Comparison of ENCODE assay signal across 20 mouse cellular contexts in genomic region chr5:58021331-58021730, GRCm38 (mm10).
"Had no signal": no experiment of that assay in that cellular context is flagged by ENCODE, and none has a peak within 500 bp of the region (broad histone marks: within the 10 kb centered on the region; RNA-seq: fewer than 3 reads in every experiment).

No protein-coding gene starts in this region.

- H3K9me3 ChIP-seq: limb, embryonic 10.5 days; limb, embryonic 13.5 days; neural tube, embryonic 12.5 days; neural tube, embryonic 15.5 days had no signal

- H3K9ac ChIP-seq: limb, embryonic 13.5 days; liver, embryonic 14.5 days; liver, postnatal 0 days; lung, embryonic 14.5 days; neural tube, embryonic 12.5 days; neural tube, embryonic 15.5 days had no signal

- H3K27me3 ChIP-seq: limb, embryonic 13.5 days; neural tube, embryonic 12.5 days; neural tube, embryonic 15.5 days had no signal

- H3K4me3 ChIP-seq: layer of hippocampus, adult 2 months; limb, embryonic 10.5 days; limb, embryonic 13.5 days; neural tube, embryonic 12.5 days; neural tube, embryonic 15.5 days had no signal

- H3K36me3 ChIP-seq: limb, embryonic 10.5 days; limb, embryonic 13.5 days; neural tube, embryonic 12.5 days; neural tube, embryonic 15.5 days had no signal

- DNase-seq: kidney, adult 2 months; kidney, postnatal 25 days; layer of hippocampus, adult 9-11 months; liver, postnatal 0 days; lung, embryonic 14.5 days; right cerebral cortex, adult 18-20 months; right cerebral cortex, postnatal 14 days; right cerebral cortex, postnatal 4 days; thymus, postnatal 25 days had no signal

- H3K4me1 ChIP-seq: limb, embryonic 13.5 days had no signal

- H3K4me2 ChIP-seq: limb, embryonic 13.5 days; liver, embryonic 11.5 days; lung, embryonic 14.5 days; neural tube, embryonic 12.5 days; neural tube, embryonic 15.5 days had no signal

- H3K27ac ChIP-seq: kidney, postnatal 0 days; layer of hippocampus, adult 2 months; limb, embryonic 10.5 days; limb, embryonic 13.5 days; liver, embryonic 14.5 days; macrophage; neural tube, embryonic 12.5 days; neural tube, embryonic 15.5 days; stomach, postnatal 0 days had no signal

- ATAC-seq: liver, postnatal 0 days; lung, postnatal 0 days had no signal
